Mouse (Mus musculus) midbrain, embryonic 15.5 days (tissue): ENCODE results near the gene Map4k3. TPM values are rescaled to one million over a fixed set of nuclear protein-coding genes. Genes with fewer than 3 reads are reported as not detected.
"Not testable (repeated sequence)": the region's sequence is repeated elsewhere in the genome, so short reads cannot be mapped to it uniquely, and the experiment has no call there.

ENCODE experiments used
- ATAC-seq: fragments of 200-750 bp; cut with Nextera tagmentation; replicated peaks from 2 replicates; pipeline ENCODE4 v1.8.0; 2017; ENCODE audit warnings: moderate TSS enrichment
- H3K27ac ChIP-seq: fragments of 300-500 bp; sonication (generic); 2 replicates; pipeline ENCODE4 v1.5.1; 2015; ENCODE audit warnings: mild to moderate bottlenecking, inconsistent platforms
- H3K27me3 ChIP-seq: fragments of 300-500 bp; sonication (generic); replicated peaks from 2 replicates; pipeline ENCODE4 v1.6.1; 2015; ENCODE audit warnings: inconsistent platforms
- H3K36me3 ChIP-seq: fragments of 300-500 bp; sonication (generic); replicated peaks from 2 replicates; pipeline ENCODE4 v1.6.1; 2015; ENCODE audit warnings: inconsistent platforms
- H3K4me1 ChIP-seq: fragments of 300-500 bp; sonication (generic); 2 replicates; pipeline ENCODE4 v1.6.1; 2015; ENCODE audit warnings: inconsistent platforms
- H3K4me2 ChIP-seq: fragments of 300-500 bp; sonication (generic); 2 replicates; pipeline ENCODE4 v1.6.1; 2015; ENCODE audit warnings: inconsistent platforms, mild to moderate bottlenecking, moderate library complexity
- H3K4me3 ChIP-seq: fragments of 300-500 bp; sonication (generic); 2 replicates; pipeline ENCODE4 v1.5.1; 2015; ENCODE audit warnings: mild to moderate bottlenecking, inconsistent platforms
- H3K9ac ChIP-seq: fragments of 300-500 bp; sonication (generic); 2 replicates; pipeline ENCODE4 v1.6.1; 2015; ENCODE audit warnings: mild to moderate bottlenecking, inconsistent platforms
- H3K9me3 ChIP-seq: fragments of 300-500 bp; sonication (generic); 2 replicates; pipeline ENCODE4 v1.6.1; 2016; ENCODE audit warnings: inconsistent platforms
- WGBS: fragments of 180-500 bp; shearing (Covaris S2); methylation state at CpG from one replicate; pipeline ENCODE4 v1.1.7; 2015; ENCODE audit warnings: mixed read lengths; 5-methylcytosine and 5-hydroxymethylcytosine counted together
- polyA plus RNA-seq: library from polyadenylated mRNA; unstranded; fragments of >200 nt; fragmentation: Nextera tagmentation; extraction: Ambion mirVana; gene quantifications from 2 replicates; pipeline ENCODE4 v1.2.1, GENCODE M21; 2015

Map4k3 gene
- polyA plus RNA-seq, 1 experiment from 2014 or later = 26.8 TPM

GRCm38 (mm10) chr17:80553318-80554270 lies 174.7 kb downstream of the Map4k3 start:
- no peaks in the 10 kb centered on the region for H3K36me3 ChIP-seq
- peak overlapping the region; percentile 59 for H3K4me2 ChIP-seq
- H3K9ac ChIP-seq = peak overlapping the region; percentile 62
- peaks cover 11% of the 10 kb centered on the region for H3K4me1 ChIP-seq
- H3K27me3 ChIP-seq = no peaks in the 10 kb centered on the region
- WGBS = 3% methylated on average over 35 of the region's 35 CpGs
- ATAC-seq = peak; percentile 94
- peak overlapping the region; percentile 56 for H3K4me3 ChIP-seq
- peak overlapping the region; percentile 85 for H3K27ac ChIP-seq
- no peaks in the 10 kb centered on the region for H3K9me3 ChIP-seq

- 69% methylated on average over 4 of the region's 4 CpGs for WGBS
- peaks cover 11% of the 10 kb centered on the region for H3K4me1 ChIP-seq
- H3K9ac ChIP-seq = no peak overlapping the region
- no peaks in the 10 kb centered on the region for H3K36me3 ChIP-seq
- peak overlapping the region; percentile 85 for H3K27ac ChIP-seq
- peak overlapping the region; percentile 56 for H3K4me3 ChIP-seq
- no peaks in the 10 kb centered on the region for H3K9me3 ChIP-seq
- no peak for ATAC-seq
- H3K4me2 ChIP-seq = peak overlapping the region; percentile 59; the same call in 1 of the 2 replicates
- no peaks in the 10 kb centered on the region for H3K27me3 ChIP-seq
These were observed 175.6 kb downstream of the Map4k3 start for GRCm38 (mm10) chr17:80552653-80553052.

- Histone ChIP-seq H3K36me3 (no peaks in the 10 kb centered on the region), H3K27ac (no peak overlapping the region), H3K4me2 (no peak overlapping the region), H3K9ac (no peak overlapping the region), H3K9me3 (no peaks in the 10 kb centered on the region), H3K27me3 (no peaks in the 10 kb centered on the region), H3K4me1 (peaks cover 11% of the 10 kb centered on the region), H3K4me3 (no peak overlapping the region)
- WGBS = 83% methylated on average over 15 of the region's 15 CpGs
- no peak for ATAC-seq
These were observed 177.3 kb downstream of the Map4k3 start for GRCm38 (mm10) chr17:80550981-80551380.

DNA sequence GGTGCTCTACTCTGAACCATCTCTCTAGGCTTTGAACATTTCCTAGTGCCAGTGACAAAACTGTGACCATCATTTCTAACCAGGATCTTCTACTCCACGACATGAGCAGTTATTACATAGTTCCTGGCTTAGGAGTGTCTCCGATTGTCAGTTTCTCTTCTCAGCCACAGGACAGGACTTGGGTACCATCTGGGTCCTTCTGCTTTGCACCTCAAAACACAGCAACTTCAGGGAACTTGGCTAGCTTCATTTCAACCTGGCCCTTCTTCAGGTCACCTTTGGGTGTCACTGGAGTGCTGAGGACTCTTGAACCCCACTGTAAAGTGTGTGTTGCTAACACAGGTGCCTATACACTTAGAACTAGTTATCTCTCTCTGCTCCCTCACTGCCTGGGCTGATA lies 181.4 kb downstream of the Map4k3 start:
- no peak for ATAC-seq
- no peak overlapping the region for H3K27ac ChIP-seq

DNA sequence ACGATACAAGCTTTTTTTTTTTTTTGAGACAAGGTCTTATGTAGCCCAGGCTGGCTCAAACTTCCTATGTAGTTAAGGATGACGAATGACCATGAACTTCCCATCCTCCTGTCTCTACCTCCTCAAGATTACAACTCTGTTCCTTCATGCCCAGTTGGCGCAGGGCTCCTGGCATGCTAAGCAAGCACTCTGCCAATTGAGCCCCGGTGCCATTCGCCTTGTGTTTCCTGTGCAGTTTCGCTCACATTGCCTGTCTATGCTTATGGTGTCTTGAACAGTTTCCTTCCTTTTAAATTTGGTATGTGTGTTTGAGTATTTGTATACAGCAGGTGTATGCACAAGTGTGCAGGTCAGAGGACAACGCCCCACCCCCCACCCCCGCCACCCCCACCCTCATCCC lies 182.1 kb downstream of the Map4k3 start:
- 92% methylated on average over 8 of the region's 8 CpGs for WGBS

More for the DNA sequence above, 181.4 kb downstream of the Map4k3 start:
- Histone ChIP-seq H3K27me3 (no peaks in the 10 kb centered on the region), H3K4me2 (no peak overlapping the region), H3K9ac (no peak overlapping the region), H3K36me3 (no peaks in the 10 kb centered on the region), H3K4me1 (no peaks in the 10 kb centered on the region), H3K4me3 (no peak overlapping the region), H3K9me3 (no peaks in the 10 kb centered on the region)
- 93% methylated on average over 2 of the region's 2 CpGs for WGBS

GRCm38 (mm10) chr17:80543646-80544045 lies 184.6 kb downstream of the Map4k3 start:
- no peak for ATAC-seq
- Histone ChIP-seq H3K4me1 (no peaks in the 10 kb centered on the region), H3K4me3 (no peak overlapping the region), H3K27ac (no peak overlapping the region), H3K9ac (no peak overlapping the region), H3K27me3 (no peaks in the 10 kb centered on the region), H3K4me2 (no peak overlapping the region), H3K9me3 (no peaks in the 10 kb centered on the region), H3K36me3 (no peaks in the 10 kb centered on the region)
- WGBS = 92% methylated on average over 20 of the region's 20 CpGs

More for the DNA sequence above, 182.1 kb downstream of the Map4k3 start:
- Histone ChIP-seq H3K9me3 (no peaks in the 10 kb centered on the region), H3K27ac (no peak overlapping the region), H3K27me3 (no peaks in the 10 kb centered on the region), H3K9ac (no peak overlapping the region), H3K4me3 (no peak overlapping the region), H3K4me1 (no peaks in the 10 kb centered on the region), H3K4me2 (no peak overlapping the region), H3K36me3 (no peaks in the 10 kb centered on the region)
- ATAC-seq = no peak

DNA sequence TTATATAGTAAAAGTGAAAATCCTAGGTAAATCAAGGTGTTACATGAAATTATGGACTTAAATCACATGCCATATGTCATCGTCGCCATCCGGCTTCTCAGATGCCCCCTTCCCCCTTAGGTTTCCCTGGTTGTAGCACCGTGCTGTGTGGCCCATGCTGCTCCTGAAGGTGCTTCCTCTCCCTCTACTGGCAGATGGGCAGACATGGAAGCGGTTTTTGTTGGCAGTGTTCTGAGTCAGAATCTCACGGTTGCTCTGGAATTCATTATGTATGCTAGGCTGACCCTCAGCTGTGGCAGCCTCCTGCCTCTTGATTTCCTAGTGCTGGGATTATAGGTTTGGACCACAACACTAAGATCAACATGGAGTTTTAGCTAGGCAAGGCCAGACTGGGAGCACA lies 191.1 kb downstream of the Map4k3 start:
- WGBS = 64% methylated on average over 6 of the region's 6 CpGs
- Histone ChIP-seq H3K9me3 (no peaks in the 10 kb centered on the region), H3K27me3 (no peaks in the 10 kb centered on the region), H3K4me2 (no peak overlapping the region), H3K27ac (no peak overlapping the region), H3K36me3 (no peaks in the 10 kb centered on the region), H3K4me1 (no peaks in the 10 kb centered on the region), H3K4me3 (no peak overlapping the region), H3K9ac (no peak overlapping the region)
- no peak for ATAC-seq

DNA sequence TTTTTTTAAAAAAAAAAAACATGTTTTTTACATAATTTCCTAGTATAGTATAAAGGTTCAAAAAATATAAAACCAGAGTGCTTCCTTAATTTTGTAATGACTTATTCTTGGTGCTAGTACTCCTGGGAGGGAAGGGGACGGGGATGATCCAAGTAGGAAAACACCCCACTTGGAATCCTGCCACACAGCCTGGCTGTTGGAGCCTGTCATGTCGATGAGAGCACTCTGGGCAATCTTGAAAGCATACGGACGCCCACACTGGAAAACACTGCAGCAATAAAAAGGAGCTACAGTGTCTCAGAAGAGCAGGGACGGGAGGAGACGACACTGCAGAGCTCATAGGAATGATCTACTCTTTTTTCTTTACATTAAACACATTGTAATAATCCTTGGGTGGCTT lies 192.7 kb downstream of the Map4k3 start:
- H3K4me2 ChIP-seq = no peak overlapping the region
- H3K36me3 ChIP-seq = no peaks in the 10 kb centered on the region
- no peaks in the 10 kb centered on the region for H3K4me1 ChIP-seq
- no peaks in the 10 kb centered on the region for H3K9me3 ChIP-seq
- 84% methylated on average over 6 of the region's 6 CpGs for WGBS
- no peaks in the 10 kb centered on the region for H3K27me3 ChIP-seq
- no peak overlapping the region for H3K27ac ChIP-seq
- no peak overlapping the region for H3K9ac ChIP-seq
- no peak overlapping the region for H3K4me3 ChIP-seq
- ATAC-seq = no peak

DNA sequence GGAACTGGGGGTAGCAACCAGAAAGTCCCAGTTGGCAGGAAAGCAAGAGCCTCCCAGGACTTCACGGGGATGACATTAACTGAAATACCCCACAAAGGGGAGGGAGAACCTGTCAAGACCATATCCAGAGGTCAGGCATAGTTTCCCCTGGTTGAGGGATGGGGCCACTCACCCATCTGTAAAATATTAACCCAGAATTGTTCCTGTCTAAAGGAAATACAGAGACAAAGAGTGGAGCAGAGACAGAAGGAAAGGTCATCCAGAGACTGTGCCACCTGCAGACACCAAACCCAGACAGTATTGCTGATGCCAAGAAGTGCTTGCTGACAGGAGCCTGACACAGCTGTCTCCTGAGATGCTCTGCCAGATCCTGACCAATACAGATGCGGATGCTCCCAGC lies 196.9 kb downstream of the Map4k3 start:
- ATAC-seq, H3K4me1 ChIP-seq, H3K36me3 ChIP-seq, H3K9ac ChIP-seq, H3K27ac ChIP-seq, H3K9me3 ChIP-seq, H3K27me3 ChIP-seq, H3K4me3 ChIP-seq, H3K4me2 ChIP-seq: not testable (repeated sequence)
- WGBS = 73% methylated on average over 2 of the region's 2 CpGs

Other genes with a start within 250 kb of the Map4k3 start
- gene Sos1, start 248.0 kb downstream of the Map4k3 start, polyA plus RNA-seq = 8.5 and 8.8 TPM in 2 replicates
- gene Cdkl4, start 150.7 kb downstream of the Map4k3 start, polyA plus RNA-seq = 5.1 and 5.5 TPM in 2 replicates
- 23.5 and 24.7 TPM in 2 replicates for gene Tmem178, start 216.1 kb upstream of the Map4k3 start, polyA plus RNA-seq